Mouse (Mus musculus): ENCODE measurements around the gene Tspan18. TPM values are rescaled to one million over a fixed set of nuclear protein-coding genes. Genes with fewer than 3 reads are reported as not detected.

The Tspan18 gene
- polyA plus RNA-seq, 1 experiment from 2014 or later = 20.1 TPM

DNA sequence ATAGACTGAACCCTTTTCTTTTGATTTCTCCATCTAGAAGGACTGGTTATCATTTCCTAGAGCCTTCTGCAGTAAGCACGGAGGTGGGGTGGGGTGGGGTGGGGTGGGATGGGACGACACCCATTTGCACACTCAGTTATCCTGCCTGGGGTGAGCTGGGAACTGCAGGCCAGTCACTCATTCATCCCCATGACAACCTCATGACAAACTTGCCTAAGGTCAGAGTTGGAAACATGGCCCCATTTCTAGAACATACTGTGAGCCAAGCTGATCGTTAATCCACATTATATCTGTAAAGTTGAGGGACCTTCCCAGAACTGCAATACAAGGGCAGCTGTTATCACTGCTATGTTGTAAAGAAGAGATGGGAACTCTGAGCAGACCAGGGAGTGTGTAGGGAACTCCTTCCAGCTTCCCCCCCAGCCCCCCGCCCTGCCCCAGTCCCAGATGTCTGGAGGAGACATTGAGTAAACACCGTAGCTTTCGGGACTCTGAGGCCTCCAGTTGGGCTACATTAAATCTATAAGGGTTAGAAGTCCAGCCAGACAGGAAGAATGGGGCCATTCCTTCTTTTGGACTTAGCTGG lies 170.5 kb downstream of the Tspan18 start:
- Histone ChIP-seq H3K36me3 (ENCODE audit: control insufficient read depth, insufficient read depth, low read length) (no peaks in the 10 kb centered on the region), H3K9me3 (replicated peaks; ENCODE audit: control insufficient read depth, low read length, poor library complexity, severe bottlenecking) (no peaks in the 10 kb centered on the region), H3K9ac (ENCODE audit: low read depth, low read length) (no peak overlapping the region), H3K27me3 (ENCODE audit: control insufficient read depth, insufficient read depth, low read depth, low read length) (no peaks in the 10 kb centered on the region), H3K27ac (ENCODE audit: low read length) (no peak overlapping the region), H3K4me3 (ENCODE audit: low read depth, low read length) (no peak overlapping the region), H3K4me2 (ENCODE audit: low read length) (no peak overlapping the region), H3K4me1 (ENCODE audit: control insufficient read depth, insufficient read depth, low read length) (peaks cover 13% of the 10 kb centered on the region)
- ATAC-seq = no peak
- WGBS = 92% methylated on average over 6 of the region's 6 CpGs

DNA sequence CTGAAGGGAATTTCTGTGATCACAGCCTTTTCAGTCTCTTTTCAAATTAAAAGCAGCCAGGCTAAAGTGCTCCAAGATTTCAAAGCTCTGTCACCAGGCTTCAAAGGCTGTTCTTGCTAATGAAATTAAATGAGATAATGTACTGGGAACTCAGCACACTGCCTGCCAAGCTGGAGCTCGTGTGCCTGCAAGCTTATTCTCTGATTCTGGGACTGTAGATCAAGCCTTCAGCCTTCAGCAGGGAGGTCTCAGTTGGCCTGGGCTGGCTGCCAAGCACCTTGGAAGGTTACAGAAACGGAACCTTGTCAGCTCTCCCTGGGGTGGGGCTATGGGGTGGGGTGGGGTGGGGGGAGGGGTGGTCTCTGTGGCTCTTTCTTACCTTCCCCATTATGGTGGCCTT lies 171.0 kb downstream of the Tspan18 start:
- no peaks in the 10 kb centered on the region for H3K36me3 ChIP-seq (ENCODE audit: control insufficient read depth, insufficient read depth, low read length)
- no peak for ATAC-seq
- 14% methylated on average over 2 of the region's 2 CpGs for WGBS
- no peaks in the 10 kb centered on the region for H3K9me3 ChIP-seq (replicated peaks; ENCODE audit: control insufficient read depth, low read length, poor library complexity, severe bottlenecking)
- H3K9ac ChIP-seq (ENCODE audit: low read depth, low read length) = no peak overlapping the region
- H3K27me3 ChIP-seq (ENCODE audit: control insufficient read depth, insufficient read depth, low read depth, low read length) = no peaks in the 10 kb centered on the region
- no peak overlapping the region for H3K27ac ChIP-seq (ENCODE audit: low read length)
- H3K4me2 ChIP-seq (ENCODE audit: low read length) = no peak overlapping the region
- peaks cover 13% of the 10 kb centered on the region for H3K4me1 ChIP-seq (ENCODE audit: control insufficient read depth, insufficient read depth, low read length)
- H3K4me3 ChIP-seq (ENCODE audit: low read depth, low read length) = no peak overlapping the region

DNA sequence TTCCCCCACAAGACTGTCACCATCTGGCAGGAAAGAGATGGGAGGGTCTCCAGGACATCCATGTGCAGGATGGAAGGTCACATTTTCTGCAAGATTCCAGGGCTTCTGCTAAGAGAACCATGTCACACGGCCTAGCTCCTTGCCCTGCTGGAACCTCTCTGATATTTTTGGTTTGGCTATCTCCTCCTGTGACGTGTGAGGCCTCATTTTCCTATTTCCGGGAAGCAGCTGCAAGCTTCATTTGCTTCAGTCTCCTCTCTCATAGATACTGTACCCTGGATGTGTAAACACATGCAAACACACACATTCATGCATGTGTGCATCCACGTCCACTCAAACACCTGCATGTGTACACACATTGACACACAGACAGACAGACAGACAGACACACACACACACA lies 171.5 kb downstream of the Tspan18 start:
- H3K4me2 ChIP-seq (ENCODE audit: low read length) = no peak overlapping the region
- WGBS = 80% methylated on average over 4 of the region's 4 CpGs
- ATAC-seq = no peak

GRCm38 (mm10) chr2:93161914-93162664 lies 172.2 kb downstream of the Tspan18 start:
- WGBS = 88% methylated on average over 7 of the region's 7 CpGs

More for the DNA sequence above, 171.5 kb downstream of the Tspan18 start:
- peaks cover 13% of the 10 kb centered on the region for H3K4me1 ChIP-seq (ENCODE audit: control insufficient read depth, insufficient read depth, low read length)
- no peak overlapping the region for H3K9ac ChIP-seq (ENCODE audit: low read depth, low read length)
- no peaks in the 10 kb centered on the region for H3K36me3 ChIP-seq (ENCODE audit: control insufficient read depth, insufficient read depth, low read length)
- H3K27me3 ChIP-seq (ENCODE audit: control insufficient read depth, insufficient read depth, low read depth, low read length) = no peaks in the 10 kb centered on the region
- H3K9me3 ChIP-seq (replicated peaks; ENCODE audit: control insufficient read depth, low read length, poor library complexity, severe bottlenecking) = no peaks in the 10 kb centered on the region
- H3K27ac ChIP-seq (ENCODE audit: low read length) = no peak overlapping the region; the same call in 1 of the 2 replicates
- no peak overlapping the region for H3K4me3 ChIP-seq (ENCODE audit: low read depth, low read length)

DNA sequence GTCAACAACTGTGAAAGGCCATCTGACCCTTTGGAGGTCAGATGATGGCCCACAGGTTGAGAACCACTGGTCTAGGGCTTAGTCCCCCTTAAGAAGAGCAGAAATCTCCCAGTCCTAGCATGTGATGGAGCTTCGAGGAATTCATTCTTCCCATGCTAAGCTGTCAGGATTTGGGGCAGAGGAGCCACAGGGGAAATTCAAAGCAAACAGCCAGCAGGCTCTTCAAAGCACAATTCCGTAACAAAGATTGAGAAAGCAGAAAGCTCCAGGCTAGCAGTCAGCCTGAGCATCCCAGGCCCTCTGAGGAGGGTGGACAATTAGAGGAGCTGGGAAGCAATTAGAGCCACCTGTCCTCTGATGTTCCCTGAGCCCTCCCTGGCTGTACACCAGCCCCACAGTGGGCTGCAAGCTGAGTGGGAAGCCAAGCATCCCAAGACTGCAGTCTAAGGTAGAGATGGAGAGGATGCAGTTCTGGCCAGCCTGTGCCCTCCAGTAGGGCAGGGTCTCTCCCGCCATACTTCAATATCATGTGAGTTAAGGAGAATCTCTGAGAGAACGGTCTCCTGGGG lies 173.8 kb downstream of the Tspan18 start:
- Histone ChIP-seq H3K36me3 (ENCODE audit: control insufficient read depth, insufficient read depth, low read length) (no peaks in the 10 kb centered on the region), H3K4me1 (ENCODE audit: control insufficient read depth, insufficient read depth, low read length) (peaks cover 6% of the 10 kb centered on the region), H3K27me3 (ENCODE audit: control insufficient read depth, insufficient read depth, low read depth, low read length) (no peaks in the 10 kb centered on the region), H3K4me3 (ENCODE audit: low read depth, low read length) (no peak overlapping the region), H3K4me2 (ENCODE audit: low read length) (no peak overlapping the region), H3K9ac (ENCODE audit: low read depth, low read length) (no peak overlapping the region), H3K9me3 (replicated peaks; ENCODE audit: control insufficient read depth, low read length, poor library complexity, severe bottlenecking) (no peaks in the 10 kb centered on the region), H3K27ac (ENCODE audit: low read length) (peak overlapping the region; percentile 62)
- 49% methylated on average over 4 of the region's 4 CpGs for WGBS
- no peak for ATAC-seq

More at GRCm38 (mm10) chr2:93161914-93162664, 172.2 kb downstream of the Tspan18 start:
- Histone ChIP-seq H3K36me3 (ENCODE audit: control insufficient read depth, insufficient read depth, low read length) (no peaks in the 10 kb centered on the region), H3K9ac (ENCODE audit: low read depth, low read length) (no peak overlapping the region), H3K4me3 (ENCODE audit: low read depth, low read length) (no peak overlapping the region), H3K4me2 (ENCODE audit: low read length) (no peak overlapping the region), H3K27me3 (ENCODE audit: control insufficient read depth, insufficient read depth, low read depth, low read length) (no peaks in the 10 kb centered on the region), H3K4me1 (ENCODE audit: control insufficient read depth, insufficient read depth, low read length) (peaks cover 13% of the 10 kb centered on the region), H3K9me3 (replicated peaks; ENCODE audit: control insufficient read depth, low read length, poor library complexity, severe bottlenecking) (no peaks in the 10 kb centered on the region), H3K27ac (ENCODE audit: low read length) (no peak overlapping the region)
- ATAC-seq = no peak

DNA sequence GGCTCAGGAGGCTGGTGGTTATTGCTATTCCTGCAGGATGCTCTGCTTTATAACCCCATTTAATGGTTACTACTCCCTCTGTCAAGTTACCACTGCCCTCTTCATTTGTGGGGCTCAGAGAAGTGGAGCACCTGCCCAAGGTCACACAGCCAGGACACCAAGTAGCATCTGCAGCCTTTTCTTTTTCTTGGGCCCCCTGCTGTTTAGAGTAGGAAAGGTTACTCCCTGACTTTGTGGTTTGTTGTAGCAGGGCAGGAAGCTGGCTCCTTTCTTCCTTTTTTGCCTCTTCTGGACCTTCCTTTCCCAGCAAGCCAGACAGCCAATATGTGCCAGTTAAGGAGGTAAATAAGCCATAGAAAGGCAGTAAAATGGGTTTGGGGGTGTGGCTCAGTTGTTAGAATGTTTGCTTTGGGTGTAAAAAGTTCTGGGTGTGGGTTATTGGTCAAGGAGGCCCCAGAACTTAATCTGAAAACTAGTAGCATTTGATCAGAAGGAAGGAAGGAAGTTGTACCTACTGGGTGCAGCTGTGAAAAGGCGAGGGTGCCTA lies 179.7 kb downstream of the Tspan18 start:
- WGBS = 94% methylated on average over 1 of the region's 1 CpGs
- Histone ChIP-seq H3K36me3 (ENCODE audit: control insufficient read depth, insufficient read depth, low read length) (no peaks in the 10 kb centered on the region), H3K9ac (ENCODE audit: low read depth, low read length) (no peak overlapping the region), H3K4me2 (ENCODE audit: low read length) (no peak overlapping the region), H3K9me3 (replicated peaks; ENCODE audit: control insufficient read depth, low read length, poor library complexity, severe bottlenecking) (no peaks in the 10 kb centered on the region), H3K27ac (ENCODE audit: low read length) (no peak overlapping the region), H3K27me3 (ENCODE audit: control insufficient read depth, insufficient read depth, low read depth, low read length) (no peaks in the 10 kb centered on the region), H3K4me1 (ENCODE audit: control insufficient read depth, insufficient read depth, low read length) (no peaks in the 10 kb centered on the region), H3K4me3 (ENCODE audit: low read depth, low read length) (no peak overlapping the region)
- ATAC-seq = no peak

- Histone ChIP-seq H3K36me3 (ENCODE audit: control insufficient read depth, insufficient read depth, low read length) (no peaks in the 10 kb centered on the region), H3K4me2 (ENCODE audit: low read length) (no peak overlapping the region), H3K27ac (ENCODE audit: low read length) (no peak overlapping the region), H3K27me3 (ENCODE audit: control insufficient read depth, insufficient read depth, low read depth, low read length) (no peaks in the 10 kb centered on the region), H3K4me3 (ENCODE audit: low read depth, low read length) (no peak overlapping the region), H3K4me1 (ENCODE audit: control insufficient read depth, insufficient read depth, low read length) (no peaks in the 10 kb centered on the region), H3K9ac (ENCODE audit: low read depth, low read length) (no peak overlapping the region), H3K9me3 (replicated peaks; ENCODE audit: control insufficient read depth, low read length, poor library complexity, severe bottlenecking) (no peaks in the 10 kb centered on the region)
- 96% methylated on average over 1 of the region's 1 CpGs for WGBS
- no peak for ATAC-seq
Observed at GRCm38 (mm10) chr2:93153833-93154232, 180.5 kb downstream of the Tspan18 start.

GRCm38 (mm10) chr2:93152883-93153491 lies 181.3 kb downstream of the Tspan18 start:
- WGBS = 85% methylated on average over 7 of the region's 7 CpGs
- Histone ChIP-seq H3K4me2 (ENCODE audit: low read length) (no peak overlapping the region), H3K9me3 (replicated peaks; ENCODE audit: control insufficient read depth, low read length, poor library complexity, severe bottlenecking) (no peaks in the 10 kb centered on the region), H3K9ac (ENCODE audit: low read depth, low read length) (no peak overlapping the region), H3K4me3 (ENCODE audit: low read depth, low read length) (no peak overlapping the region), H3K36me3 (ENCODE audit: control insufficient read depth, insufficient read depth, low read length) (no peaks in the 10 kb centered on the region), H3K27ac (ENCODE audit: low read length) (no peak overlapping the region), H3K27me3 (ENCODE audit: control insufficient read depth, insufficient read depth, low read depth, low read length) (no peaks in the 10 kb centered on the region), H3K4me1 (ENCODE audit: control insufficient read depth, insufficient read depth, low read length) (no peaks in the 10 kb centered on the region)
- ATAC-seq = no peak
